Mouse (Mus musculus) thymus, postnatal 4 days (tissue): ENCODE data around the gene Exog.

Experiments
- DNase-seq: peaks from one replicate; pipeline ENCODE4 v3.0.0; 2021

Gene Exog

GRCm38 (mm10) chr9:119504981-119505658 is 60.4 kb downstream of the Exog start:
- DNase-seq = no peak

GRCm38 (mm10) chr9:119510902-119511301 is 66.2 kb downstream of the Exog start:
- DNase-seq = no peak

- no peak for DNase-seq
These were observed 68.2 kb downstream of the Exog start for GRCm38 (mm10) chr9:119512993-119513392.

- DNase-seq = no peak
These were observed 69.1 kb downstream of the Exog start for GRCm38 (mm10) chr9:119513816-119514215.

GRCm38 (mm10) chr9:119514986-119515385 is 70.2 kb downstream of the Exog start:
- DNase-seq = no peak
